7 mouse cellular contexts compared by ENCODE assay signal in genomic region chr6:88446063-88447002, GRCm38 (mm10). TPM values are rescaled to one million over a fixed set of nuclear protein-coding genes. Genes with fewer than 3 reads are reported as not detected.
DNase-seq lines count a peak whose midpoint lies in the region; ATAC-seq lines count a peak whose summit lies in the region.

Gene Eefsec, minus strand, starts transcription at chr6:88446539.

- 1% methylated on average over 72 of the region's 72 CpGs for WGBS in embryonic facial prominence, embryonic 11.5 days
- 1% methylated on average over 72 of the region's 72 CpGs for WGBS in limb, embryonic 10.5 days
- 2% methylated on average over 65 of the region's 72 CpGs for WGBS in midbrain, embryonic 12.5 days

- DNase-seq in adrenal gland, postnatal 14 days = peak; percentile 94
- peak; percentile 85 for DNase-seq in embryonic facial prominence, embryonic 11.5 days (ENCODE audit: low spot score)
- DNase-seq in heart, adult 11 months = peak; percentile 97
- DNase-seq in kidney, adult 18-20 months = peak; percentile 82
- peak; percentile 88 for DNase-seq in limb, embryonic 10.5 days (ENCODE audit: low spot score)
- peak; percentile 39 for DNase-seq in skeletal muscle tissue, adult 2 months (ENCODE audit: low read depth, low spot score)

- peak within 1 kb of the TSS; percentile 89 for H3K9ac ChIP-seq in embryonic facial prominence, embryonic 11.5 days (replicated peaks; ENCODE audit: low read length)
- peak within 1 kb of the TSS; percentile 86 for H3K9ac ChIP-seq in midbrain, embryonic 12.5 days (replicated peaks)

- H3K27me3 ChIP-seq in embryonic facial prominence, embryonic 11.5 days (ENCODE audit: control insufficient read depth, insufficient read depth, low read length) = no peaks in the 10 kb centered on the region
- H3K27me3 ChIP-seq in limb, embryonic 10.5 days (ENCODE audit: low read depth, poor library complexity, severe bottlenecking) = peaks cover 2% of the 10 kb centered on the region; the same call in 1 of the 2 replicates
- H3K27me3 ChIP-seq in midbrain, embryonic 12.5 days = peaks cover 18% of the 10 kb centered on the region; the same call in 1 of the 2 replicates

- H3K27ac ChIP-seq in embryonic facial prominence, embryonic 11.5 days (replicated peaks; ENCODE audit: low read depth, low read length) = peak within 1 kb of the TSS; percentile 28; the same call in 1 of the 2 replicates
- peak within 1 kb of the TSS; percentile 91 for H3K27ac ChIP-seq in limb, embryonic 10.5 days
- H3K27ac ChIP-seq in midbrain, embryonic 12.5 days (replicated peaks) = peak within 1 kb of the TSS; percentile 80

- peak; percentile 85 for ATAC-seq in embryonic facial prominence, embryonic 11.5 days (replicated peaks; ENCODE audit: insufficient number of reproducible peaks, low FRiP score, low TSS enrichment, low read depth)
- peak; percentile 91 for ATAC-seq in midbrain, embryonic 12.5 days (ENCODE audit: low FRiP score, low read depth)

- no peaks in the 10 kb centered on the region for H3K36me3 ChIP-seq in embryonic facial prominence, embryonic 11.5 days (replicated peaks; ENCODE audit: control insufficient read depth, insufficient read depth, low read depth, low read length)
- H3K36me3 ChIP-seq in limb, embryonic 10.5 days = no peaks in the 10 kb centered on the region
- H3K36me3 ChIP-seq in midbrain, embryonic 12.5 days = no peaks in the 10 kb centered on the region

- no peaks in the 10 kb centered on the region for H3K9me3 ChIP-seq in embryonic facial prominence, embryonic 11.5 days (replicated peaks; ENCODE audit: control insufficient read depth, low read length)
- no peaks in the 10 kb centered on the region for H3K9me3 ChIP-seq in limb, embryonic 10.5 days (replicated peaks)
- no peaks in the 10 kb centered on the region for H3K9me3 ChIP-seq in midbrain, embryonic 12.5 days

- H3K4me1 ChIP-seq in embryonic facial prominence, embryonic 11.5 days (ENCODE audit: control insufficient read depth, insufficient read depth, low read length) = no peaks in the 10 kb centered on the region
- peaks cover 26% of the 10 kb centered on the region for H3K4me1 ChIP-seq in limb, embryonic 10.5 days
- peaks cover 18% of the 10 kb centered on the region for H3K4me1 ChIP-seq in midbrain, embryonic 12.5 days

- H3K4me3 ChIP-seq in embryonic facial prominence, embryonic 11.5 days (ENCODE audit: low read depth, low read length) = peak within 1 kb of the TSS; percentile 84
- peak within 1 kb of the TSS; percentile 88 for H3K4me3 ChIP-seq in limb, embryonic 10.5 days
- peak within 1 kb of the TSS; percentile 87 for H3K4me3 ChIP-seq in midbrain, embryonic 12.5 days

- peak within 1 kb of the TSS; percentile 87 for H3K4me2 ChIP-seq in embryonic facial prominence, embryonic 11.5 days (ENCODE audit: low read depth, low read length)
- peak within 1 kb of the TSS; percentile 85 for H3K4me2 ChIP-seq in midbrain, embryonic 12.5 days (replicated peaks)

RNA-seq across cellular contexts. Expression of gene Eefsec, which starts in this region (rescaled TPM):
- 15.0 and 19.3 TPM in 2 replicates for total RNA-seq in adrenal gland, postnatal 14 days (2021)
- 42.0 and 42.4 TPM in 2 replicates for polyA plus RNA-seq in embryonic facial prominence, embryonic 11.5 days (2014; fragmentation: Nextera tagmentation; extraction: Ambion mirVana)
- polyA plus RNA-seq in limb, embryonic 10.5 days (2016; fragmentation: Nextera tagmentation; extraction: Ambion mirVana) = 41.4 and 44.2 TPM in 2 replicates
- polyA plus RNA-seq in midbrain, embryonic 12.5 days (2016; fragmentation: Nextera tagmentation; extraction: Ambion mirVana) = 27.9 and 29.9 TPM in 2 replicates

Comparison
In these comparisons a context has a peak if more than half of its experiments do, and no peak if none do; other contexts are left out.
1. Peak in every context shown above with its lines: DNase-seq, ATAC-seq, H3K4me3 ChIP-seq and H3K27ac ChIP-seq.
2. DNase-seq: peak in every context shown above with its lines; median percentile 97 in heart, adult 11 months; 94 in adrenal gland, postnatal 14 days; 88 in limb, embryonic 10.5 days; 85 in embryonic facial prominence, embryonic 11.5 days; 82 in kidney, adult 18-20 months; 39 in skeletal muscle tissue, adult 2 months.
3. H3K27ac ChIP-seq: peak in every context shown above with its lines; median percentile 91 in limb, embryonic 10.5 days; 80 in midbrain, embryonic 12.5 days; 28 in embryonic facial prominence, embryonic 11.5 days.